Mouse (Mus musculus): ENCODE data around the gene Bcl2l13. TPM values are rescaled to one million over a fixed set of nuclear protein-coding genes. Genes with fewer than 3 reads are reported as not detected.
A peak's percentile ranks its signal among the peaks of the same experiment; 100 is the strongest.

Bcl2l13 gene
- polyA plus RNA-seq (2016; fragmentation: Nextera tagmentation; extraction: Ambion mirVana), result 45.6 and 49.6 TPM in 2 replicates

GRCm38 (mm10) chr6:120835474-120836374 is at the start of gene Bcl2l13:
Gene Bcl2l13 (plus strand): TSS chr6:120836212.
- H3K27me3 ChIP-seq, result 0 out of 2 replicates have a peak, but pooled peaks cover 5% of the 10 kb centered on the region
- peak within 1 kb of the TSS; percentile 92 for H3K4me3 ChIP-seq (replicated peaks)
- ATAC-seq (ENCODE audit: low FRiP score), result peak; percentile 95
- peaks cover 14% of the 10 kb centered on the region for H3K4me1 ChIP-seq
- H3K4me2 ChIP-seq, result peak within 1 kb of the TSS; percentile 65
- 5% methylated on average over 40 of the region's 40 CpGs for WGBS
- peak within 1 kb of the TSS; percentile 95 for H3K9ac ChIP-seq
- H3K9me3 ChIP-seq, result no peaks in the 10 kb centered on the region
- peaks cover 4% of the 10 kb centered on the region; the same call in 1 of the 2 replicates for H3K36me3 ChIP-seq (replicated peaks)
- peak within 1 kb of the TSS; percentile 96 for H3K27ac ChIP-seq

GRCm38 (mm10) chr6:120788068-120788607 is 47.9 kb upstream of the Bcl2l13 start:
- Histone ChIP-seq H3K4me2 (no peak overlapping the region), H3K9me3 (no peaks in the 10 kb centered on the region), H3K4me1 (peaks cover 12% of the 10 kb centered on the region), H3K27me3 (no peaks in the 10 kb centered on the region), H3K4me3 (replicated peaks) (no peak overlapping the region), H3K27ac (no peak overlapping the region), H3K9ac (no peak overlapping the region), H3K36me3 (replicated peaks) (peaks cover 15% of the 10 kb centered on the region)
- 87% methylated on average over 5 of the region's 5 CpGs for WGBS
- no peak for ATAC-seq (ENCODE audit: low FRiP score)

- Histone ChIP-seq H3K27me3 (no peaks in the 10 kb centered on the region), H3K9ac (no peak overlapping the region), H3K36me3 (replicated peaks) (peaks cover 22% of the 10 kb centered on the region), H3K9me3 (no peaks in the 10 kb centered on the region), H3K4me1 (peaks cover 12% of the 10 kb centered on the region), H3K4me3 (replicated peaks) (no peak overlapping the region), H3K4me2 (no peak overlapping the region), H3K27ac (no peak overlapping the region)
- ATAC-seq (ENCODE audit: low FRiP score), result no peak
These were observed 47.1 kb upstream of the Bcl2l13 start for GRCm38 (mm10) chr6:120788904-120789303.

DNA sequence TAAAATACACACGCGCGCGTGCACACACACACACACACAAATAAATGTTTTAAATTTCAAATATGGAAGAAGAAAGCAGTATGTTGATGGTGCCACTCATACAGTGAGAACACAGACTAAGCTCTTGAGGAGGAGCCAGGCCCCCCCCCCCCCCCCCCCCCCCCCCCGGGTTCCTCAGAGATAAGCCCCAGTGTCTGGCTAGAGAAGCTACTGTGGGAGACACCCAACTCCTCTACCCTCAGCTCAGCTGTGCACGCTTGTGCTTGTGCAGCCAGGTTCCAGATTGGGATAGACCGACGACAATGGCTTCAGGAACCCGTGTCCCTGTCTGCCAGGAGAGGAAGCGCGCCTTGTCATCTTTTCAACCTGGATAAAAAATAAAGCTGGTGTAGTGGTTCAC is 45.9 kb upstream of the Bcl2l13 start:
- WGBS, result 96% methylated on average over 10 of the region's 11 CpGs

DNA sequence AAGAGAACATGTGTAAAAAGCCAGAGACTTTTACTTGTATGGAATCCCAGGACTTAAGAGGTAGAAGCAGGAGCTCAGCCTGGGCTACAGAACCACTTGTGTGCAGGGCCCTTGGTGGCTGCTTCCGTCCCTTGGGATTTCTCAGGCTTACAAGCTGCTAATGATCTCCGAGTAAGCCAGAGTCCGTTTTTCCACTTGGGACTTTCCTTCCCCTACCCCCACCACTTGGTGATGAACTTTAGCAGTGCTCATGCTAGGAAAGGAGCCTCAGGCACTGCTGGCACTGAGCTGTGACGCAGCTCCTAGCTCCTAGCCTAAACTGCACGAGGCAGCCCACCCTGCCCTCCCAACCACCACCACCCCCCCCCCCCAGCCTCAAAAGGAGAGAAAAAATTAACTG is 45.3 kb upstream of the Bcl2l13 start:
- 82% methylated on average over 5 of the region's 5 CpGs for WGBS
- ATAC-seq (ENCODE audit: low FRiP score), result no peak
- Histone ChIP-seq H3K27me3 (no peaks in the 10 kb centered on the region), H3K4me3 (replicated peaks) (no peak overlapping the region), H3K9me3 (no peaks in the 10 kb centered on the region), H3K4me2 (no peak overlapping the region), H3K36me3 (replicated peaks) (peaks cover 40% of the 10 kb centered on the region), H3K27ac (no peak overlapping the region), H3K4me1 (peaks cover 6% of the 10 kb centered on the region; the same call in 1 of the 2 replicates), H3K9ac (no peak overlapping the region)

More for the DNA sequence above, 45.9 kb upstream of the Bcl2l13 start:
- Histone ChIP-seq H3K9ac (no peak overlapping the region), H3K27ac (no peak overlapping the region), H3K4me3 (replicated peaks) (no peak overlapping the region), H3K36me3 (replicated peaks) (peaks cover 35% of the 10 kb centered on the region), H3K4me1 (peaks cover 6% of the 10 kb centered on the region; the same call in 1 of the 2 replicates), H3K27me3 (no peaks in the 10 kb centered on the region), H3K4me2 (no peak overlapping the region), H3K9me3 (no peaks in the 10 kb centered on the region)
- no peak for ATAC-seq (ENCODE audit: low FRiP score)

DNA sequence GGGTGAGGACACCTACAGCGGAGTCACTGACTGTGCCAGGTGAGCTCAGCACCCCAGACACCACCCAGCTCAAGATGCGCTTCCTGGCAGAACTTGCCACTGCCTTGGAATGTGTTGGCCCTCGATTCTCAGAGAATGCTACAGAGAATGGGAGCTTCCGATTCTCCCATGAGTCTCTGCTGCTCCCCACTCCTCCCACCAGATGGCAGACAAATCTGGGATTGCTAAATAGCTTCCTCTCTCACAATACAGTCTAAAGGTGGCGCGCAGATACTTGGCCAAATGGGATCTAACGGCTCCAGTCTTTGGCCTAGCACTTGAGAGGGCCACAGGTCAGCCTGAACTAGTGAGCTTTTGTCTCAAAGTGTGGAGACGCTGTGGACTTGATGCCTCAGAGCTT is 43.1 kb upstream of the Bcl2l13 start:
- Histone ChIP-seq H3K4me2 (no peak overlapping the region), H3K4me3 (replicated peaks) (no peak overlapping the region), H3K27ac (no peak overlapping the region), H3K9ac (no peak overlapping the region), H3K27me3 (no peaks in the 10 kb centered on the region), H3K9me3 (no peaks in the 10 kb centered on the region), H3K4me1 (peaks cover 2% of the 10 kb centered on the region; the same call in 1 of the 2 replicates), H3K36me3 (replicated peaks) (peaks cover 63% of the 10 kb centered on the region)
- no peak for ATAC-seq (ENCODE audit: low FRiP score)
- 89% methylated on average over 8 of the region's 8 CpGs for WGBS

GRCm38 (mm10) chr6:120795422-120796086 is 40.5 kb upstream of the Bcl2l13 start:
- no peak overlapping the region for H3K4me2 ChIP-seq
- no peak overlapping the region for H3K4me3 ChIP-seq (replicated peaks)
- peaks cover 87% of the 10 kb centered on the region for H3K36me3 ChIP-seq (replicated peaks)
- no peak for ATAC-seq (ENCODE audit: low FRiP score)
- 92% methylated on average over 5 of the region's 5 CpGs for WGBS
- no peak overlapping the region for H3K9ac ChIP-seq
- H3K27me3 ChIP-seq, result no peaks in the 10 kb centered on the region
- no peaks in the 10 kb centered on the region for H3K4me1 ChIP-seq
- no peak overlapping the region for H3K27ac ChIP-seq
- no peaks in the 10 kb centered on the region for H3K9me3 ChIP-seq

GRCm38 (mm10) chr6:120796111-120796510 is 39.9 kb upstream of the Bcl2l13 start:
- Histone ChIP-seq H3K36me3 (replicated peaks) (peaks cover 91% of the 10 kb centered on the region), H3K27ac (no peak overlapping the region), H3K4me2 (no peak overlapping the region), H3K9me3 (no peaks in the 10 kb centered on the region), H3K9ac (no peak overlapping the region), H3K27me3 (no peaks in the 10 kb centered on the region), H3K4me1 (no peaks in the 10 kb centered on the region), H3K4me3 (replicated peaks) (no peak overlapping the region)
- no peak for ATAC-seq (ENCODE audit: low FRiP score)
- 82% methylated on average over 2 of the region's 2 CpGs for WGBS

- Histone ChIP-seq H3K4me2 (no peak overlapping the region), H3K9me3 (no peaks in the 10 kb centered on the region), H3K4me1 (no peaks in the 10 kb centered on the region), H3K27me3 (no peaks in the 10 kb centered on the region), H3K27ac (no peak overlapping the region), H3K9ac (no peak overlapping the region), H3K36me3 (replicated peaks) (peaks cover 95% of the 10 kb centered on the region), H3K4me3 (replicated peaks) (no peak overlapping the region)
- ATAC-seq (ENCODE audit: low FRiP score), result no peak
- 94% methylated on average over 7 of the region's 7 CpGs for WGBS
These were observed 38.0 kb upstream of the Bcl2l13 start for GRCm38 (mm10) chr6:120798019-120798418.

- Histone ChIP-seq H3K4me2 (no peak overlapping the region), H3K9ac (no peak overlapping the region), H3K36me3 (replicated peaks) (peaks cover 95% of the 10 kb centered on the region), H3K27me3 (no peaks in the 10 kb centered on the region), H3K4me3 (replicated peaks) (no peak overlapping the region), H3K9me3 (no peaks in the 10 kb centered on the region), H3K27ac (no peak overlapping the region), H3K4me1 (no peaks in the 10 kb centered on the region)
- WGBS, result 95% methylated on average over 4 of the region's 4 CpGs
- no peak for ATAC-seq (ENCODE audit: low FRiP score)
These were observed 37.1 kb upstream of the Bcl2l13 start for GRCm38 (mm10) chr6:120798905-120799304.

- Histone ChIP-seq H3K9ac (no peak overlapping the region), H3K27me3 (no peaks in the 10 kb centered on the region), H3K4me3 (replicated peaks) (no peak overlapping the region), H3K36me3 (replicated peaks) (peaks cover 95% of the 10 kb centered on the region), H3K27ac (no peak overlapping the region), H3K4me2 (no peak overlapping the region), H3K4me1 (no peaks in the 10 kb centered on the region), H3K9me3 (no peaks in the 10 kb centered on the region)
- WGBS, result 92% methylated on average over 4 of the region's 4 CpGs
- ATAC-seq (ENCODE audit: low FRiP score), result no peak
These were observed 36.4 kb upstream of the Bcl2l13 start for GRCm38 (mm10) chr6:120799581-120800041.

GRCm38 (mm10) chr6:120806999-120807737 is 28.8 kb upstream of the Bcl2l13 start:
- no peak overlapping the region for H3K27ac ChIP-seq
- 88% methylated on average over 5 of the region's 5 CpGs for WGBS
- H3K4me3 ChIP-seq (replicated peaks), result no peak overlapping the region
- H3K9ac ChIP-seq, result no peak overlapping the region
- peaks cover 92% of the 10 kb centered on the region for H3K36me3 ChIP-seq (replicated peaks)
- no peaks in the 10 kb centered on the region for H3K27me3 ChIP-seq
- no peaks in the 10 kb centered on the region for H3K9me3 ChIP-seq
- no peak overlapping the region for H3K4me2 ChIP-seq
- no peak for ATAC-seq (ENCODE audit: low FRiP score)
- H3K4me1 ChIP-seq, result no peaks in the 10 kb centered on the region

Data from forebrain, embryonic 12.5 days (tissue).